Mouse (Mus musculus): Measurements from ENCODE around the gene Mcf2l.

Gene Mcf2l

GRCm38 (mm10) chr8:13007458-13007857, 133.9 kb downstream of the Mcf2l start:
- no peak for DNase-seq

- no peak for DNase-seq
Measured at GRCm38 (mm10) chr8:13010313-13010712, 136.7 kb downstream of the Mcf2l start.

DNA sequence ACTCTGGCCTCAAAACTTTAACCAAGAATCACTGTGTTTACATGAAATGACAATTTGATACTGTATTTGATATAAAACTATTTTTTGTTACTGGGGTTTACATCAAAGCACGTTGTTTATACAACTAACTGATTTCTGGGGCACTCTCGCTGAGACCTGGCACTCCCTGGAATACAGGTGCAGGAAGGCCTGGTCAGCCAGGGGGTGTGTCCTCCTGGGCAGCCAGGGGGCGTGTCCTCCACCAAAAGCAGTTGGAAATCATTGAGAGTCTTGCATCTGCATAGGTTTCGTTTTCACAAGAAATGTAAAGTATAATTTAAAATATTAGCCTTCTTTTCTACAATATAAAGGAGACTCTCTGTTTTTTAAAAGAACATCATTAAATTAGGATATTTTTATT, 146.0 kb downstream of the Mcf2l start:
- no peak for DNase-seq

DNA sequence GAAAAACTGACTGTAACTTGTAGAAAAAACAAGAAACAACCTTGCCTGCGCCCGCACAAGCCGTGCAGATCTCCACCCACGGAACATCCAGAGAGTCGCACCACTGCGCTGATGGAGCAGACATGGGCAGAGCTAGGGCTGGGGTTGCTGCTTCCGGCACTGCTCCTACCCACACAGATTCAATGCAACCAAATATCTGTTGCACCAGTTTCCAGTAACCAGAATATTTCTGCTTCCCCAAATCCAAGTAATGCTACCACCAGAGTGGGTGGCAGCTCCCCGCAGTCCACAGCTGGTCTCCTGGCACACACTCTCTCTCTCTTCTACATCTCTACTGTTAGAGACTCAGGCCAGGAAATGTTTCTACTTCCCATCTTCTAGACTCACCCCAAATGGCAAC, 148.2 kb downstream of the Mcf2l start:
- DNase-seq: no peak

- DNase-seq: no peak
Measured at GRCm38 (mm10) chr8:13025487-13026224, 152.1 kb downstream of the Mcf2l start, which contains the start of gene F7. TSS of gene F7 (plus strand) at chr8:13026034.

DNA sequence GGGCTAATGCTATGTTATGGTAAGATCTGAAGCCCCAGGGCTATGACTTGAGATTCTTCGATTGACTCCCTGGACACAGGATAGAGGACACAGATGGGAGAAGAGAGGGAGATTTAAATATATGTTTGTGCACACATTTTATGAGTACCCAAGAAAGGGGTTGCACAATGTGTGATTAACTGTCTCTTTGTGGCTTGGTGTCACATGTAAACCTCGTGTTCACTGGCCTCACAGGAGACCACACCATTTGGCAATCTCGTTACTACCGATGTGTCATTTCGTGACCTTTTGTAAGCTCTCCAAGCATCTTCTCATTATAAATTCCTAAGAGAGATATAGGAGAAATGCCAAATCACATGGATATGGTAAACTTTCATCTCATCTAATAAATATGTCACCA, 154.0 kb downstream of the Mcf2l start:
- DNase-seq: no peak

- no peak for DNase-seq
Measured at GRCm38 (mm10) chr8:13028482-13028881, 154.9 kb downstream of the Mcf2l start.

DNA sequence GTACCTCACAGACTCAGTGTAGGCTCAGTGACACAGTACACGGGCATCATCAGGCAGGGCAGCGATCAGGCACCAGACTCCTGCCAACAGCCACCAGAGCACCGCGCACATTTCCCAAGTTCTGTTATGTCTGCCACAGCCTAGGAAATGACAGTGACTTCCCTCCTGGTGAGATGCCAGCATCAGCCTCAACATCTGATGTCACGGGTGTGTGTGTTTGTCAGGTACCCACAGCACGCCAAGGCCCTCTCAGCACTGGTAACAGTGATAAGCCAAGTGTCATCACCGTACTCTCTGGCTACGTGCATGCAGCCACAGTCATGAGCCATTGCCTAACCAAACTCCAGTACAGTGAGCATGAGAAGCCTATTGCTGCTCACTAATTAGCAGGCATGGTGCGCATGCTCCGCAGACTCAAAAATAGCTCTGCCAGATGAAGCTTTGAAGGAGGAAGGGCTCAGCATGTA, 162.8 kb downstream of the Mcf2l start:
- peak; percentile 29 for DNase-seq

DNA sequence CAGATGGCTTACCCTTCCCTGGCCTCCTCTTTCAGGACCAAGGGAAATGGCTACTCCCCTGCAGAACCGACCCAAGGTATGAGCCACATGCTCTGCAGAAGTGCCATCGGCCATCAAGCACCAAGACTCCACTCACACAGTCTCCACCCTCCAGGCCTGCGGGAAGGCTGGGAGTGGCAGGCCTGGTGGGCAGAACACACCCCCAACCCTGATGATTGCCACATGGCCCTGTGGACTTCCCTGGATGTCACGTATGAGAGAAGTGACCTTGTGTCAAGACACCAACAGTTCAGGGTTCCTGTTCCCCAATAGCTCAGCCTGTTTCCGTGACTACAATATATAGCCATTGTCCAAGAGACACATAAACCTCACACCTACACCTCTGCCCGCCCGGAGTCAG, 163.4 kb downstream of the Mcf2l start, which contains the start of gene F10:
F10 (plus strand) TSS at position 294 of the 400 bp plus-strand sequence.
- no peak for DNase-seq

GRCm38 (mm10) chr8:13037569-13037968, 164.0 kb downstream of the Mcf2l start:
- DNase-seq: no peak

DNA sequence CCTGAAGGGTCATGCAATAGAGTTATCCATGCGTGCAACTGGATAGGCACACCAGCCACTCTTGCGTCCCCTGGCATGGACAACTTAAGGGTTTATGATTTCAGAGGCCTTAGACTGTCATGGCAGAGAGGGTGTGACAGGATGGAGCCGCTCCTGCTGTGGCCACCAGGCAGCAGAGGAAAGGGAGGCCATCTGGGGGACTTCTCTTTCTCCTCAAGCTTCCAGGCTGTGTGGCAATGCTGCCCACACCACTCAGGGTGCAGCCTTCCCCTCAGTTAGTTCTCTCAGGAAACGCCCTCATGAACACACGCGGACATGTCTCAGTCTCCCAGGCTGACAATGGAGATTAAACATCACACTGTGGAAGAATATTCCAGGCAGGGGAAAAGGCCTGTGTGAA, 165.4 kb downstream of the Mcf2l start:
- DNase-seq: no peak

DNA sequence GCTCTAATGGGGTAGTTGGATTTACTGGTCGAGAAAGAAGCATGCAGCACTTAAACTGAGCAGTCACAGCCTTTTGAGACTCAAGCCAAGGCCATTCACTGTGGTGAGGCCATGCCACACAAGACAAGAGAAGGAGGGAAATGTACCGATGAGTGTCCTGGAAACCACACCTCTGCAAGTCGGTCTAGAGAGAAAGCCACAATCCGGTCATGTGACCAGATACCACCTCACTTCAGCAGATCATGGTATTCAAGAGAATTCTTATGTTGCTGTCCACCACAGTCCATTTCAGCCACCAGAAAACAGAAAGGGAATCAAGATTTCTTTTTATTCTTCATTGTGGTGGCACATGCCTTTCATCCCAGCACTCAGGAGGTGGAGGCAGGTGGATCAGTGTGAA, 167.9 kb downstream of the Mcf2l start:
- DNase-seq: no peak

DNA sequence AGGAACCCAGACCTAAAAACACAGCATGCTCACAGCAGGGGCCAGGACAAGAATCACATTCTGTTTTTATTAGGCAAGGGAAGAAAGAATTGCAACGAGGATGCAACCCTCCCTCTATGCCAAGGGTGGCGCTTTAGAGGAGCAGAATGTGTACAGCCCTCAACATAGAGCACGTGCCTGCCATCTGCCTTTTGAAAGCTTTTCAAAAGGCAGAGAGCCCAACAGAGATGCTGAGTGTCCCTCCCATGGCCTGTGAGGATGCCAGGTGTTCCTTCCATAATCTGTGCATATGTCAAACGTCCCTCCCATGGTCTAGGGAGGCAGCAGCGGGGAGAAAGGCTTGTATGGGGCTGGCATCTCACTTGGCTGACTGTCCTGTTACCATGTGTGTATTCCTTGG, 174.0 kb downstream of the Mcf2l start:
- no peak for DNase-seq

- no peak for DNase-seq
Measured at GRCm38 (mm10) chr8:13050550-13050949, 176.9 kb downstream of the Mcf2l start.

- no peak for DNase-seq
Measured at GRCm38 (mm10) chr8:13057351-13057750, 183.7 kb downstream of the Mcf2l start.

DNA sequence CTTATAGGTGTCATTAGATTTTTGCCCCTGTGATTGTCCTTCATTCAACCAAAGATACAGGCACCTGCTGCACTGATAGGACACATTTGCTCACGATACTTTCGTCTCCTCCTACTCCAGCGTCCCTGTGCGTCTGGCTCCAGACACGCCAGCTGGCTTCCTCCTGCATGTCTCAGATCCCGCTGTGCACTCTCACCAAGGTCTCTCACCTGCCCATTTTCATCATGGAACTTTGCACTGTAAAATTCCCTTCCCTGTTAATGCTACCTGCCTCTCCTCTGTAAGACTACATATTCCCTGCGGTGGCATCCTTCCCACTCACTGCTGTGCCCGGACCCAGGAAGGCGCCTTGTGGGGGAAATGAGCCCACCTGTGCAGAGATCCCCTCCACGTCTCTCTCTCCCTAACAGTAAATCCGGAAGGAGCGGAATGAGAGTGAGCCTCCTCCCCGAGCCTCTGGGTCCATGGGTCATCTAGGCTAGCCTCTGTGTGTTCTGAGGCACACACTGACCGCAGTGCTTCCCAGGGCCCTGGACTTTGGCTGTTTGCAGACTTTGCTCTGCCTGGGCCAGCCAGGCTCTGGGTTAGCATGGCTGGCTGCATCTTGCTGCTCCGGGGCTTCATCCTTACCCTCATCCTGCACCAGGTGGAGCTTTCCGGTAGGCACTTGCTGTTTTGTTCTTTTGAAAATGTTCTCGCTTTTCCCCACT, 187.0 kb downstream of the Mcf2l start, which contains the start of gene Proz:
Proz (plus strand) TSS at position 474 of the 710 bp plus-strand sequence.
- DNase-seq: no peak

GRCm38 (mm10) chr8:13063112-13063511, 189.5 kb downstream of the Mcf2l start:
- no peak for DNase-seq
